Mouse (Mus musculus): ENCODE results near the gene Dcdc2b.

The Dcdc2b gene

GRCm38 (mm10) chr4:129578466-129578865, 35.6 kb downstream of the Dcdc2b start, which contains the start of gene Fam167b:
Gene Fam167b (minus strand): TSS chr4:129578549.
- peak in 1 of 2 experiments; percentile 20 for DNase-seq (ENCODE audit: low spot score in 2 of 2)

GRCm38 (mm10) chr4:129577688-129578087, 36.4 kb downstream of the Dcdc2b start:
- no peak for DNase-seq (ENCODE audit: low spot score in 2 of 2)

- DNase-seq (ENCODE audit: low spot score in 2 of 2) = peak in 1 of 2 experiments; percentile 58
Measured at GRCm38 (mm10) chr4:129576863-129577491, 37.1 kb downstream of the Dcdc2b start.

GRCm38 (mm10) chr4:129575171-129575844, 38.7 kb downstream of the Dcdc2b start:
- DNase-seq (ENCODE audit: low spot score in 2 of 2) = no peak

- no peak for DNase-seq (ENCODE audit: low spot score in 2 of 2)
Measured at GRCm38 (mm10) chr4:129573430-129573829, 40.6 kb downstream of the Dcdc2b start, which contains the start of gene Lck. Gene Lck (minus strand): TSS chr4:129573641.

GRCm38 (mm10) chr4:129573093-129573370, 41.0 kb downstream of the Dcdc2b start:
- no peak for DNase-seq (ENCODE audit: low spot score in 2 of 2)

- DNase-seq (ENCODE audit: low spot score in 2 of 2) = no peak
Measured at GRCm38 (mm10) chr4:129572236-129573092, 41.6 kb downstream of the Dcdc2b start.

GRCm38 (mm10) chr4:129571551-129572084, 42.4 kb downstream of the Dcdc2b start:
- no peak for DNase-seq (ENCODE audit: low spot score in 2 of 2)

- no peak for DNase-seq (ENCODE audit: low spot score in 2 of 2)
Measured at GRCm38 (mm10) chr4:129570028-129570427, 44.0 kb downstream of the Dcdc2b start.

- DNase-seq (ENCODE audit: low spot score in 2 of 2) = no peak
Measured at GRCm38 (mm10) chr4:129568366-129568765, 45.7 kb downstream of the Dcdc2b start.

GRCm38 (mm10) chr4:129565139-129565538, 48.9 kb downstream of the Dcdc2b start:
- DNase-seq (ENCODE audit: low spot score in 2 of 2) = no peak

- DNase-seq (ENCODE audit: low spot score in 2 of 2) = no peak
Measured at GRCm38 (mm10) chr4:129563718-129564117, 50.3 kb downstream of the Dcdc2b start.

- no peak for DNase-seq (ENCODE audit: low spot score in 2 of 2)
Measured at GRCm38 (mm10) chr4:129561184-129561583, 52.9 kb downstream of the Dcdc2b start.
